Mouse (Mus musculus) left cerebral cortex, postnatal 10 days (tissue): Measurements from ENCODE around the gene Pyroxd2. TPM values are rescaled to one million over a fixed set of nuclear protein-coding genes. Genes with fewer than 3 reads are reported as not detected.
"Not testable (repeated sequence)": the region's sequence is repeated elsewhere in the genome, so short reads cannot be mapped to it uniquely, and the experiment has no call there.

Experiments used
- DNase-seq, 2 experiments: peaks; one replicate each; pipeline ENCODE4 v3.0.0; 2021 to 2022; ENCODE audit warnings: low spot score in 2 of 2, mixed read lengths in 1 of 2; ENCODE audit errors: extremely low spot score in 1 of 2
- intact Hi-C: fragments of 180-260 bp; cut with DNase I; formaldehyde crosslinking; loops from one replicate; pipeline ENCODE4 v1.15.1; 2025
- total RNA-seq, 2 experiments: library from RNA; stranded (reverse); gene quantifications; 2 replicates each; pipeline ENCODE4 v1.2.3; 2021

Pyroxd2 gene
- 1 to 10 TPM; 2.6 to 2.7 TPM for total RNA-seq

- DNase-seq = peak; percentile 60 to 90
- intact Hi-C loops = no loop called here
Measured at GRCm38 (mm10) chr19:42752363-42752931, at the start of gene Pyroxd2. Pyroxd2 (minus strand) TSS chr19:42752775.

- intact Hi-C loops = loop anchor here (5.0 to 10.0 kb wide), 3 partner anchors 229 to 687 kb away; no protein-coding TSS in a partner anchor
- DNase-seq = no peak
Measured at GRCm38 (mm10) chr19:42797866-42798265, 45.3 kb upstream of the Pyroxd2 start.

GRCm38 (mm10) chr19:42795801-42796200 lies 43.2 kb upstream of the Pyroxd2 start:
- DNase-seq = no peak
- intact Hi-C loops = loop anchor here (5.0 to 10.0 kb wide), 3 partner anchors 232 to 689 kb away; no protein-coding TSS in a partner anchor

GRCm38 (mm10) chr19:42794914-42795613 lies 42.5 kb upstream of the Pyroxd2 start:
- DNase-seq = peak; percentile 88 to 91
- intact Hi-C loops = loop anchor here (1.0 to 10.0 kb wide), 4 partner anchors 232 to 690 kb away; no protein-coding TSS in a partner anchor

- DNase-seq = no peak
- intact Hi-C loops = no loop called here
Measured at GRCm38 (mm10) chr19:42788311-42788710, 35.7 kb upstream of the Pyroxd2 start.

- intact Hi-C loops = no loop called here
- no peak for DNase-seq
Measured at GRCm38 (mm10) chr19:42785562-42786220, 33.1 kb upstream of the Pyroxd2 start.

- DNase-seq = no peak
- intact Hi-C loops = no loop called here
Measured at GRCm38 (mm10) chr19:42785129-42785528, 32.6 kb upstream of the Pyroxd2 start.

- intact Hi-C loops, DNase-seq: not testable (repeated sequence)
Measured at GRCm38 (mm10) chr19:42780156-42780538, 27.6 kb upstream of the Pyroxd2 start.

- peak; percentile 91 to 94 for DNase-seq
- intact Hi-C loops = loop anchor here (10.0 kb wide), 1 partner anchor 195 kb away; no protein-coding TSS in a partner anchor
Measured at GRCm38 (mm10) chr19:42779531-42780155, 27.1 kb upstream of the Pyroxd2 start, which contains the start of gene Hps1. Hps1 (minus strand) TSS chr19:42779978.

GRCm38 (mm10) chr19:42777801-42778200 lies 25.2 kb upstream of the Pyroxd2 start:
- intact Hi-C loops = loop anchor here (10.0 kb wide), 1 partner anchor 193 kb away; no protein-coding TSS in a partner anchor
- no peak for DNase-seq

GRCm38 (mm10) chr19:42776813-42777212 lies 24.2 kb upstream of the Pyroxd2 start:
- intact Hi-C loops = loop anchor here (10.0 kb wide), 1 partner anchor 192 kb away; no protein-coding TSS in a partner anchor
- DNase-seq = no peak

- no peak for DNase-seq
- intact Hi-C loops = loop anchor here (10.0 kb wide), 1 partner anchor 186 kb away; no protein-coding TSS in a partner anchor
Measured at GRCm38 (mm10) chr19:42770141-42770872, 17.7 kb upstream of the Pyroxd2 start.

GRCm38 (mm10) chr19:42769648-42770047 lies 17.1 kb upstream of the Pyroxd2 start:
- no peak for DNase-seq
- intact Hi-C loops = loop anchor here (10.0 kb wide), 1 partner anchor 185 kb away; no protein-coding TSS in a partner anchor

GRCm38 (mm10) chr19:42767361-42767760 lies 14.8 kb upstream of the Pyroxd2 start:
- no peak for DNase-seq
- intact Hi-C loops = no loop called here

- intact Hi-C loops = no loop called here
- DNase-seq = no peak
Measured at GRCm38 (mm10) chr19:42764398-42764797, 11.8 kb upstream of the Pyroxd2 start.

- no peak for DNase-seq
- intact Hi-C loops = no loop called here
Measured at GRCm38 (mm10) chr19:42756671-42757070, 4.1 kb upstream of the Pyroxd2 start.

- DNase-seq = peak in 1 of 2 experiments; percentile 70
Measured at GRCm38 (mm10) chr19:42755148-42755870, 2.7 kb upstream of the Pyroxd2 start.

More at GRCm38 (mm10) chr19:42755148-42755870, 2.7 kb upstream of the Pyroxd2 start:
- intact Hi-C loops = no loop called here
